Mouse (Mus musculus) skeletal muscle tissue, adult 2 months (tissue): Measurements from ENCODE around the gene Naaa.

Source experiments
- DNase-seq: peaks from one replicate; pipeline ENCODE4 v3.0.0-alpha.2; 2012; ENCODE audit warnings: low read depth, low spot score

The Naaa gene

GRCm38 (mm10) chr5:92277437-92278394 lies at the start of gene Naaa:
TSS of gene Naaa (minus strand) at chr5:92278170.
- DNase-seq: peak; percentile 84

GRCm38 (mm10) chr5:92327367-92327766 lies 49.4 kb upstream of the Naaa start:
- no peak for DNase-seq

- DNase-seq: peak; percentile 94
Measured at GRCm38 (mm10) chr5:92323264-92323663, 45.3 kb upstream of the Naaa start.

GRCm38 (mm10) chr5:92322612-92323011 lies 44.6 kb upstream of the Naaa start:
- no peak for DNase-seq

GRCm38 (mm10) chr5:92321631-92322400 lies 43.8 kb upstream of the Naaa start:
- no peak for DNase-seq

- peak; percentile 62 for DNase-seq
Measured at GRCm38 (mm10) chr5:92318596-92318995, 40.6 kb upstream of the Naaa start.

GRCm38 (mm10) chr5:92318119-92318518 lies 40.1 kb upstream of the Naaa start:
- DNase-seq: no peak

- DNase-seq: no peak
Measured at GRCm38 (mm10) chr5:92313776-92314175, 35.8 kb upstream of the Naaa start.

GRCm38 (mm10) chr5:92312046-92312715 lies 34.2 kb upstream of the Naaa start:
- peak; percentile 83 for DNase-seq

- DNase-seq: peak; percentile 92
Measured at GRCm38 (mm10) chr5:92309681-92310511, 31.9 kb upstream of the Naaa start, which contains the start of gene Sdad1. TSS of gene Sdad1 (minus strand) at chr5:92310479.

GRCm38 (mm10) chr5:92304291-92304690 lies 26.3 kb upstream of the Naaa start:
- DNase-seq: no peak

GRCm38 (mm10) chr5:92302149-92302840 lies 24.3 kb upstream of the Naaa start:
- no peak for DNase-seq

- no peak for DNase-seq
Measured at GRCm38 (mm10) chr5:92294525-92294924, 16.6 kb upstream of the Naaa start.

- DNase-seq: no peak
Measured at GRCm38 (mm10) chr5:92291652-92292414, 13.9 kb upstream of the Naaa start.

GRCm38 (mm10) chr5:92287840-92288239 lies 9.9 kb upstream of the Naaa start:
- DNase-seq: no peak

GRCm38 (mm10) chr5:92283107-92283506 lies 5.1 kb upstream of the Naaa start:
- no peak for DNase-seq

- peak; percentile 31 for DNase-seq
Measured at GRCm38 (mm10) chr5:92282571-92282970, 4.6 kb upstream of the Naaa start.

GRCm38 (mm10) chr5:92278942-92279537 lies 1.1 kb upstream of the Naaa start:
- peak; percentile 60 for DNase-seq

GRCm38 (mm10) chr5:92270496-92270895 lies 7.5 kb downstream of the Naaa start:
- DNase-seq: no peak
